Mouse (Mus musculus) spleen, adult 2 months (tissue): ENCODE data around the gene Pdia6. TPM values are rescaled to one million over a fixed set of nuclear protein-coding genes. Genes with fewer than 3 reads are reported as not detected.

Experiments used
- DNase-seq, 2 experiments: peaks; one replicate each; pipeline versions ENCODE4 v3.0.0 to v3.0.0-alpha.2; 2012 to 2021; ENCODE audit warnings: low spot score in 2 of 2, low read depth in 1 of 2
- H3K27ac ChIP-seq: fragments of 200-500 bp; 2 replicates; pipeline ENCODE4 v1.5.1; 2012; ENCODE audit warnings: low read length, inconsistent platforms; ENCODE audit not compliant: insufficient read depth
- H3K27me3 ChIP-seq: fragments of 200-500 bp; 2 replicates; pipeline ENCODE4 v1.6.1; 2012; ENCODE audit warnings: mild to moderate bottlenecking, moderate library complexity, low read length, inconsistent platforms; ENCODE audit not compliant: control insufficient read depth, insufficient read depth
- H3K36me3 ChIP-seq: fragments of 200-500 bp; 2 replicates; pipeline ENCODE4 v1.6.1; 2012; ENCODE audit warnings: mild to moderate bottlenecking, low read length, inconsistent platforms; ENCODE audit not compliant: control insufficient read depth, insufficient read depth
- H3K4me1 ChIP-seq: fragments of 200-500 bp; 2 replicates; pipeline ENCODE4 v1.6.1; 2011; ENCODE audit warnings: inconsistent platforms; ENCODE audit not compliant: control insufficient read depth, insufficient read depth, insufficient read length
- H3K4me3 ChIP-seq: fragments of 200-500 bp; 2 replicates; pipeline ENCODE4 v1.5.1; 2011; ENCODE audit warnings: mild to moderate bottlenecking, inconsistent platforms; ENCODE audit not compliant: insufficient read depth, insufficient read length; ENCODE audit errors: extremely low read depth
- CTCF ChIP-seq: fragments of 200-500 bp; IDR thresholded peaks from 2 replicates; pipeline ENCODE4 v1.5.1; 2011; ENCODE audit warnings: mild to moderate bottlenecking, inconsistent platforms; ENCODE audit not compliant: insufficient read depth, insufficient read length, insufficient replicate concordance; ENCODE audit errors: extremely low read depth
- POLR2A ChIP-seq: fragments of 200-500 bp; IDR thresholded peaks from 2 replicates; pipeline ENCODE4 v1.6.1; 2011; ENCODE audit warnings: low read depth, low read length, inconsistent platforms
- WGBS: fragments of 180-500 bp; shearing (Covaris S2); methylation state at CpG from one replicate; pipeline ENCODE4 v1.1.7; 2018; 5-methylcytosine and 5-hydroxymethylcytosine counted together
- polyA plus RNA-seq: library from polyadenylated mRNA; depleted of rRNA; stranded (reverse); fragments of >200 nt; gene quantifications from 2 replicates; pipeline ENCODE4 v1.2.3, GENCODE M21; 2012; rRNA removed

The Pdia6 gene
- polyA plus RNA-seq, 1 experiment, result 32.6 TPM

DNA sequence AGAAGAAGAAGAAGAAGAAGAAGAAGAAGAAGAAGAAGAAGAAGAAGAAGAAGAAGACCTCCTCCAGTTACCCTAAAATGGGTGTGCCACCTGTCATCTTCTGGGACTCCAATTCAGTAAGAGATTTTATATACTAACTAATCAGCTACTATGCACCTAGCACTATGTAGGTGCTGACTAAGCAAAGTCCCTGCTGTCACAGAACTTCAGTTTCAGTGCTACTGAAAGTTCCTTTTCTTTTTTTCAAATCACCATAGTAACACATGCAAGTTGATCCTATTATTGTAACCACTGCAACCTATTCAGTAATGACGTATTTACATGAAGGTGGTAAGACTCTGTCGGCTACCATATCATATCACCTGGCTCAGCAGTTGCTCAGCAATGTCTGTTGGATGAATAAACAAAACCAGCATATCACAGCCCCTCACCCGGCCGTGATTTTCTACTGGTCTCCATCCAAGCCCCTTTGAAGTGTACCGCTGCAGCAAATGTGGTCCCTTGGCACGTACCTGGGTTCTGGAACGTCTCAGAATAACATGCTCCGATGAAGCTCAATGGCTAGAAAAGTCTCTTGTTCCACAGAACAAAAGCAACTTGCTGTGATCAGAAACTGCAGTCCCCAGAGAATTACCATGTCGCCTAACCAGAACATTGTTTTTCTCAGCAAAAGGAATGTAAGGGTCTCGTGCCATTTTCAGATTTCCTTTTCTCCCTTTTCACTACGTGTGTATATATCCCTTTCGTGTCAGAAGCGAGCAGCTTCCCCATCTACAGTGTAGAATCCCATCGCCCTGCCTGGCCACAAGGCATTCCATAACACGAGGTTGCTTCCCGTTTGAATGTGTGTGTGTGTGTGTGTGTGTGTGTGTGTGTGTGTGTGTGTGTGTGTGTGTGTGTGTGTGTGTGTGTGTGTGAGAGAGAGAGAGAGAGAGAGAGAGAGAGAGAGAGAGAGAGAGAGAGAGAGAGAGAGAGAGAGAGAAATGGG is 44.8 kb downstream of the Pdia6 start:
- no peak for DNase-seq
- H3K4me3 ChIP-seq, result no peak overlapping the region
- WGBS, result 74% methylated on average over 16 of the region's 16 CpGs
- TF ChIP-seq POLR2A, result no peak
- no peak for TF ChIP-seq CTCF
- no peaks in the 10 kb centered on the region for H3K27me3 ChIP-seq
- no peaks in the 10 kb centered on the region for H3K4me1 ChIP-seq
- H3K36me3 ChIP-seq, result no peaks in the 10 kb centered on the region
- H3K27ac ChIP-seq, result no peak overlapping the region

DNA sequence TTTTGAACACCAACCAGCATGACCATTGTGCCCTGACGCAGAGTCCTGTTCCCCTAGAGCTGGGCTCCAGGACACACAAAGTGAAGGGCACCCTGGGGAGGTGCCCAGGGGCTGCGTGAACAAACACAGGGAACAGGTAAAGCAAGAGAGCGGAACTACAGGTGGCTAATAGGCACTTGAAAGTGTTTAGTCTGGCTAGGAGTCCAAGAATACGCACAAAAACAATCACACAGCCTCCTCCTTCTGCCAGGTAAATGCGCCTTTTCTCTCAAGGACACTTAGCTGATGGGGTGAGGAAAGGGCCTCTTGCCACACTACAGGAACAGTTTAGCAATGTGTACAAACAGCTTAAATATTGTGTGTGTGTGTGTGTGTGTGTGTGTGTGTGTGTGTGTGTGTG is 49.8 kb downstream of the Pdia6 start:
- H3K4me3 ChIP-seq, result no peak overlapping the region
- H3K27ac ChIP-seq, result no peak overlapping the region
- no peaks in the 10 kb centered on the region for H3K36me3 ChIP-seq
- 91% methylated on average over 5 of the region's 5 CpGs for WGBS
- DNase-seq, result no peak
- no peaks in the 10 kb centered on the region for H3K27me3 ChIP-seq
- no peaks in the 10 kb centered on the region for H3K4me1 ChIP-seq
- TF ChIP-seq POLR2A (no peak), CTCF (no peak)

DNA sequence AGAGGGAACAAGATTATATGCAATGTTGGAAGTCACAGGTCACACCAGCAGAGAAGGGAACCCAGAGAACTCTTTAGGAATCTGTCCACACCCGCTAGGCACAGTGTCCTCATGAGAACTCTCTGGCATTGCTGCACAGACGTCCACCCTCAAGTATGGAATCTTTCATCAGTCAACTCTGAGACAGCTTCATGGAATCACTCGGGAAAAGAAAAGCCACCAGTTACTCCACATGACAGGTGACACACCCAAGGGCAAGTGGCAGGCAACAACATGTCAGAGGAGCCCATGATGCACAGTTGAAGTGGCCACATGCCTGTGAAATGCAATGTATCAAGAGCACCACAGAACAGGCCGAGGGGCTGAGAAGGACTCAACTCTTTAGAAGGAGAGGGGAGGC is 51.6 kb downstream of the Pdia6 start:
- no peaks in the 10 kb centered on the region for H3K27me3 ChIP-seq
- H3K36me3 ChIP-seq, result no peaks in the 10 kb centered on the region
- H3K4me1 ChIP-seq, result no peaks in the 10 kb centered on the region
- H3K27ac ChIP-seq, result no peak overlapping the region
- WGBS, result 84% methylated on average over 4 of the region's 4 CpGs
- no peak for DNase-seq
- TF ChIP-seq POLR2A (no peak), CTCF (no peak)
- no peak overlapping the region for H3K4me3 ChIP-seq

GRCm38 (mm10) chr12:17318453-17318852 is 52.1 kb downstream of the Pdia6 start:
- WGBS, result 93% methylated on average over 3 of the region's 3 CpGs

DNA sequence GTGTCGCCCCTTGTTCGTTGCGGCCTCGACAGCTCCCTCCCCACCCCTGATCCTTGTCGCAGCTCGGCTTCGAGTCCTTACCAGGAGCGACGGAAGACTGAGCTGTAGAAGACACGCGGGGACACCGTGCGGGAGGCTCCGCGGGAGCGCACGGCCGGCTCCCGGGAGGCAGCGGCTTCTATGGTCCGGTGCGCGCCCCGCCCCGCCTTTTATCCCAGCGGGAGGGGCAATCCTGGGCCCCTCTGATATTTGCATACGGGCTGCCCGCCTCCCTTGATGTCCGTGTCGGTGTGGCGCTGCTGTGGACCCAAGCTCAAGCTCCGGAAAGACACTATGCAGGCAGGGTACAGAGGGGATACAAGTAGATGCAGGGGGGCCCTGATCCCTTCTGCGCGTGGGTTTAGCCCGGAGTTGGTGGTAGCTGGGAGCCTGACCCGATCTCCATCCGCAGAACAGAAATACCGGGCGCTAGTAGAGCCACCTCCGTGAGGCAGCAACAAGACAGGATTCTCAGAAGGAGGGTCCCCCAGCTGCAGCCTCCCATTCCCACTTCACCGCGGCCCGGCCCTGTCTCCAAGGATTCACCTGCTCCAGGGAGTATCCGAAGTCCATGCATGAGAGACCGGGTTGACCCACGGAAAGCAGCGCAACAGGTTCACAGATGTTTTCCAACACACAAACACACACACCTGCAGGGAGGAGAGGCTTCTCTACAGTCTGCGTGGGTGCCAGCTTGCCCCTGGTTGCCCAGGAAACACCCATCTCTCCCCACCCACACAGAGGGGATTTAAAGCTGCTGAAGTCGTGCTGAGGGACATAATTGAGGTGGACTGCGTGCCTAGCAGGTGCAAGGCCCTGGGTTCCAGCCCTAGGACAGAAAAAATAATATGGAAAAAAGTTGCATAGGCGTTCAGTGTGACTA is 58.5 kb downstream of the Pdia6 start:
- H3K4me3 ChIP-seq, result peak overlapping the region; percentile 39
- no peak overlapping the region for H3K27ac ChIP-seq
- H3K27me3 ChIP-seq, result peaks cover 11% of the 10 kb centered on the region
- peak in 1 of 2 experiments; percentile 5 for DNase-seq
- peaks cover 4% of the 10 kb centered on the region; the same call in 1 of the 2 replicates for H3K4me1 ChIP-seq
- 5% methylated on average over 51 of the region's 51 CpGs for WGBS
- H3K36me3 ChIP-seq, result no peaks in the 10 kb centered on the region
- no peak for TF ChIP-seq CTCF
- TF ChIP-seq POLR2A, result no peak

More at GRCm38 (mm10) chr12:17318453-17318852, 52.1 kb downstream of the Pdia6 start:
- Histone ChIP-seq H3K4me3 (no peak overlapping the region), H3K4me1 (no peaks in the 10 kb centered on the region), H3K36me3 (no peaks in the 10 kb centered on the region), H3K27ac (no peak overlapping the region), H3K27me3 (no peaks in the 10 kb centered on the region)
- TF ChIP-seq CTCF (no peak), POLR2A (no peak)
- no peak for DNase-seq

- 70% methylated on average over 3 of the region's 3 CpGs for WGBS
- H3K27me3 ChIP-seq, result peaks cover 7% of the 10 kb centered on the region
- H3K36me3 ChIP-seq, result no peaks in the 10 kb centered on the region
- H3K27ac ChIP-seq, result no peak within 1 kb of the TSS
- no peak within 1 kb of the TSS for H3K4me3 ChIP-seq
- peaks cover 3% of the 10 kb centered on the region; the same call in 1 of the 2 replicates for H3K4me1 ChIP-seq
- no peak for TF ChIP-seq CTCF
- TF ChIP-seq POLR2A, result no peak
- DNase-seq, result no peak
Observed at GRCm38 (mm10) chr12:17329259-17329658, 62.9 kb downstream of the Pdia6 start, which contains the start of gene Atp6v1c2. Gene Atp6v1c2 (minus strand): TSS chr12:17329359.

GRCm38 (mm10) chr12:17333459-17333858 is 67.1 kb downstream of the Pdia6 start:
- 26% methylated on average over 1 of the region's 1 CpGs for WGBS
- no peaks in the 10 kb centered on the region for H3K4me1 ChIP-seq

More at GRCm38 (mm10) chr12:17333459-17333858, 67.1 kb downstream of the Pdia6 start:
- DNase-seq, result no peak
- H3K27me3 ChIP-seq, result no peaks in the 10 kb centered on the region
- no peak overlapping the region for H3K27ac ChIP-seq
- H3K4me3 ChIP-seq, result no peak overlapping the region
- no peak for TF ChIP-seq POLR2A
- TF ChIP-seq CTCF, result no peak
- no peaks in the 10 kb centered on the region for H3K36me3 ChIP-seq

Other genes starting within 250 kb of the Pdia6 start
- 0.28 and 0.77 TPM in 2 replicates for gene Kcnf1, start 89.7 kb upstream of the Pdia6 start, polyA plus RNA-seq
- gene Atp6v1c2, start 62.8 kb downstream of the Pdia6 start, polyA plus RNA-seq, result not detected in 2 replicates
- gene Nol10, start 81.9 kb downstream of the Pdia6 start, polyA plus RNA-seq, result 2.9 and 3.2 TPM in 2 replicates